Mouse (Mus musculus) thymus, postnatal 36 days (tissue): ENCODE data around the gene Adam23.
"Not testable (repeated sequence)": the region's sequence is repeated elsewhere in the genome, so short reads cannot be mapped to it uniquely, and the experiment has no call there.

Experiments
- DNase-seq, 2 experiments: peaks; one replicate each; pipeline ENCODE4 v3.0.0; 2022; ENCODE audit warnings: mixed read lengths in 2 of 2

Adam23 gene

DNA sequence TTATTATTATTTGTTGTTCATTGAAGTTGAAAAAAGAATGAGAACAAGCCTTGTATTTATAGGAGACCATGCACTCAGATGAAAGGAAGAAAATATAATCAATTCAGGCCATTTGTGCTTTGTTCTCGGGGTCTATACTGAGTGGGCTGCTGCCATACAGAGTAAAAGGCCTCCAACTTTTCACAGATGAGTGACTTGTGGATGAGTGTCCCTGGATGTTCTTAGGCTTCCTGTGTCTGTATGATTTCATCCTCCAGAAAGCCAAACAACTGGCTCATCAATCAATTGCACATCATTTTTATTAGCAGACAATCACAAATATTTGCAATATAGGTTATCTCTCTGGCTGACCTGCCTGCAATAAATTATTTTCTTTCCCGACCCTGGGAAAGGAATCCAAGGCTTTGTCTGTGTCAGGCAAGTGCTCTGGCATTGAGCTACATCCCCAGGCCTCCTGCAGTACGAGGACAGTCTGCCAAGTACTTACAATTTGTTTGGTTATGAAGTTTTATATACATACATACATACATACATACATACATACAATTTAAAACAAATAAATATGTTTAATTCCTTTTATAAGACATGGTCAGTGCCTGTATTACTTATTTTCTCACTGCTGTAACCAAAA is 158.3 kb downstream of the Adam23 start:
- DNase-seq: no peak

DNA sequence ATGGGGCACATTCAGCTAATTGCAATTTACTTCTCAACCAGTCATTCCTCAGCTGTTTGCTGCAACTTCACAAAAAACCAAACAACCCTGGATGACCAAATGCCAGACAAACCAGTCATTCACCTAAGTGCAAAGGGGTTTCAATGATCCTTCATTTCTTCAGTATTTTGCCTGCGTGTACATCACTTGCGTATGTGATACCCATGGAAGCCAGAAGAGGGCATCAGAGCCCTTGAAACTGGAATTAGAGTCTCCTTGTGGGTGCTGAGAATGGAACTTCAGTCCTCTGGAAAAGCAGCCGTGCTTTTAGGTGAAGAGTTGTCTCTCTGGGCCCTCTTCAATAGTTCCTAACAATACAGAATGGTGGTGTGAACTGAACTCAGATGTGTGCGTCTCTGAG is 163.9 kb downstream of the Adam23 start:
- DNase-seq: no peak

DNA sequence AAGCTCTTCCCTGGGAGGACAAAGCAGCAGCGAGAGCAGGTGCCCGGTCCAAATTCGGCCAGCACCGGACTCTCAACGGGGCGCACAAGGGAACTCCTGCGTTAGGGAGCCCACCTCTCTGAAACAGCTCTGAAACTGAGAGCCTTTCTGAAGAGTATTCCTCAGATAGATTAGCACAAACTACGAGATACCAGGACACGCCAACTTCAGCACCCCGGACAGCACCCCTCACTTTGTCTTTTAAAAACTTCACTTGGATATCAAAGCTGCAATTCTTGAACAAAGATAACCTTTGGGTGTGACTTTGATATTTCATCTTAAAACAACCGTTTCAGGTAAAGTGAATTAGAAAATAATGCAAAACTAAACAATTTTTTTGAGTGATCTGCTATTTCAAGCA is 168.9 kb downstream of the Adam23 start:
- peak in 1 of 2 experiments; percentile 3 for DNase-seq

DNA sequence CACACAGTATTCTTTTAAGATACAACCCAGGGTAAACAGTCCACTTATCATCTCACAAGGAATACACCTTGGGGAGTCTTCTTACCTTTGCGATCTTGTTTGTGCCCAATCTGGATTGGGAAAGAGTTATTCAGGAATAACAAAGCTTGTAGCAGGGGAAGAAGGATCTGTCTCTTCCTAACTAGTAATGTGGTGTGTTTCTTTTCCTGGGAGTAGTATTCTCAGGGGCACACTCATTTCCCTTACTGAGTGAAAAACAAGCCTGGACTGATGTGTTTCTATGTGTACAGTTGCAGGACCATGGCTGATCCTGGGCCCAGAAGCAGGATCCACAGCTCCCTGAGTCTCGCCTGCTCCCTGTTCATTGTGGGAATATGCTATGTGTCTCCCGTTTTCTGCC is 170.0 kb downstream of the Adam23 start, which contains the start of gene Gm39653:
Gene Gm39653, plus strand, starts transcription at position 301 of the 400 bp plus-strand sequence.
- no peak for DNase-seq

DNA sequence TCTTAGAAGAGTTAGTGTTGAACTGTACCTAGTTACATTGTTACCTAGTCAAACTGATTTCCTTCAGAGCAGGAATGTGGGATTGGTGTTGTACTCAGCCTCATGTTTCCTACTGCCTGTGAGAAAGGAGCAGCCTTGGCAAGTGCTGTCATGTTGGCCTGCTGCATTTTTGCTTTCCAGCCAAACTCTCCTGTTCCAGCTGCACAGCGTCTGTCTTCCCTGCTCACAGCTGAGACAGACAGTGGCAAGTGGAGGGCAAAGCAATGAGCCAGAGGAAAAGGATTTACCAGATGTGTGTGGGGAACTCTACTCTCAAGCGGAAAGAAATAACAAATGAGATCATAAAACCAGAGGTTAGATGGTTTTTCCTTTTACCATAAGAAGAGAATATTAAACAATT is 182.5 kb downstream of the Adam23 start:
- no peak for DNase-seq

DNA sequence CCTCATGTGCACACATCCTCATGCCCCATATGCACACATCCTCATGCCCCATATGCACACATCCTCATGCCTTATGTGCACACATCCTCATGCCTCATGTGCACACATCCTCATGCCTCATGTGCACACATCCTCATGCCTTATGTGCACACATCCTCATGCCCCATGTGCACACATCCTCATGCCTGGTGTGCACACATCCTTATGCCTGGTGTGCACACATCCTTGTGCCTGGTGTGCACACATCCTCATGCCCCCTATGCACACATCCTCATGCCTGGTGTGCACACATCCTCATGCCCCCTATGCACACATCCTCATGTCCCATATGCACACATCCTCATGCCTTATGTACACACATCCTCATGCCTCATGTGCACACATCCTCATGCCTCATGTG is 184.7 kb downstream of the Adam23 start:
- DNase-seq: not testable (repeated sequence)

DNA sequence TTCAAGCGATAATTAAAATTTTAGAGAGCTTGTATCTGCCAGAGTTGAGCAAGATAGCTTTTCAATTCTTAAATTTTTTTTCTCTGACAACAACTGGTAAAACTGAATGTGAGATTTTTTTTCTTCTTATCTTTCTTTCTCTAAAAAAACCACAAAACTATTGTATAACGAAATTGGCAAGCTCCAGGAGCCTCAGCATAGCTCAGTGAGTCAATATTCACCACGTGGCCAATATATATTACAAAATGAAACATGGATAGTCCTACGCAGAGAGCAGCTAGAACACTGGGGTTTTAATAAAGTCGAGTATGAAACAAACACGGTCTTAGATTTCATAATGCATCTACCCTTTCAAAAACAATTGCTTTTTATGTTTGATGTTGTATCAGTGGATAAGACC is 194.2 kb downstream of the Adam23 start:
- DNase-seq: no peak
